Mouse (Mus musculus) ZHBTc4 (cell line): ENCODE results near the gene Gm2016.
"Not testable (repeated sequence)": the region's sequence is repeated elsewhere in the genome, so short reads cannot be mapped to it uniquely, and the experiment has no call there.

Source experiments
- DNase-seq: peaks from one replicate; pipeline ENCODE4 v3.0.0-alpha.2; 2011; ENCODE audit warnings: low read depth, low spot score

The Gm2016 gene

GRCm38 (mm10) chr12:87873772-87874171 lies at the start of gene Gm2016:
Gene Gm2016, plus strand, starts transcription at chr12:87874072.
- not testable (repeated sequence) for DNase-seq

- not testable (repeated sequence) for DNase-seq
Measured at GRCm38 (mm10) chr12:87842239-87842638, 31.6 kb upstream of the Gm2016 start, which contains the start of gene Gm2001. Gene Gm2001, minus strand, starts transcription at chr12:87842339.

GRCm38 (mm10) chr12:87850657-87851056 lies 23.2 kb upstream of the Gm2016 start:
- not testable (repeated sequence) for DNase-seq

- DNase-seq: not testable (repeated sequence)
Measured at GRCm38 (mm10) chr12:87856067-87856466, 17.8 kb upstream of the Gm2016 start.

- peak; percentile 10 for DNase-seq
Measured at GRCm38 (mm10) chr12:87861740-87862692, 11.9 kb upstream of the Gm2016 start.

DNA sequence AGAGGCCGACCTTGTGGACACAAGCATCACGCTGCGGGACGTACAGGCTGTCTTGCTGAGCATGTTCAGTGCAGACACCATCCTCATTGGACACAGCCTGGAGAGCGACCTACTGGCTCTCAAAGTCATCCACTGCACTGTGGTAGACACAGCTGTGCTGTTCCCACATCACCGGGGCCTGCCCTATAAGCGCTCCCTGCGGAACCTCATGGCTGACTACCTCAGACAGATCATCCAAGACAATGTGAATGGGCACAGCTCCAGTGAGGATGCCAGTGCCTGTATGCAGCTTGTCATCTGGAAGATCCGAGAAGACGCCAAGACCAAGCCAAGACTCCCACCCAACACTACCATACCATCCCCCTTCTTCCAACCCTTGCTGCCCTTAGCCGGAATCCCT lies 10.2 kb upstream of the Gm2016 start:
- DNase-seq: not testable (repeated sequence)

GRCm38 (mm10) chr12:87864048-87864447 lies 9.8 kb upstream of the Gm2016 start:
- DNase-seq: not testable (repeated sequence)

DNA sequence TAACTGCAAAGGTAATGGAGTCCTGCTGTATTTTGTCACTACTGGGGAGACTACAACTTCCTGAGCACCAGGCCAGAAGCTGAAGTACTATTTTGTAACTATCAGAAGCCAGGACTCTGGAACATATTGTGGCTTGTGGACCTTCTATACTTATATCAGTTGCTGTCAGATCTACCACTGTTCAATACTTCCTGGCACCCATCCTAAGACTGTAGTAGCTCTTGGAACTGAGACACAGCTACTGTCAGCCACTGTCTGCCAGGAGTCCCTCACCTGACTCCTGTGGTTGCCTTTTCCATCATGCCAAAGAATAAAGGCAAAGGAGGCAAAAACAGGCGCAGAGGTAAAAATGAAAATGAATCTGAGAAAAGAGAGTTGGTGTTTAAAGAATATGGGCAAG lies 21.2 kb downstream of the Gm2016 start, which contains the start of gene Gm2022:
Gene Gm2022, plus strand, starts transcription at position 301 of the 400 bp plus-strand sequence.
- DNase-seq: not testable (repeated sequence)

GRCm38 (mm10) chr12:87919721-87920120 lies 45.8 kb downstream of the Gm2016 start, which contains the start of gene Gm2035:
Gene Gm2035, minus strand, starts transcription at chr12:87919857.
- DNase-seq: not testable (repeated sequence)
